Mouse (Mus musculus): ENCODE results near the gene Fkbpl. TPM values are rescaled to one million over a fixed set of nuclear protein-coding genes. Genes with fewer than 3 reads are reported as not detected.

The Fkbpl gene
- polyA plus RNA-seq, 1 experiment, result 9.9 TPM

DNA sequence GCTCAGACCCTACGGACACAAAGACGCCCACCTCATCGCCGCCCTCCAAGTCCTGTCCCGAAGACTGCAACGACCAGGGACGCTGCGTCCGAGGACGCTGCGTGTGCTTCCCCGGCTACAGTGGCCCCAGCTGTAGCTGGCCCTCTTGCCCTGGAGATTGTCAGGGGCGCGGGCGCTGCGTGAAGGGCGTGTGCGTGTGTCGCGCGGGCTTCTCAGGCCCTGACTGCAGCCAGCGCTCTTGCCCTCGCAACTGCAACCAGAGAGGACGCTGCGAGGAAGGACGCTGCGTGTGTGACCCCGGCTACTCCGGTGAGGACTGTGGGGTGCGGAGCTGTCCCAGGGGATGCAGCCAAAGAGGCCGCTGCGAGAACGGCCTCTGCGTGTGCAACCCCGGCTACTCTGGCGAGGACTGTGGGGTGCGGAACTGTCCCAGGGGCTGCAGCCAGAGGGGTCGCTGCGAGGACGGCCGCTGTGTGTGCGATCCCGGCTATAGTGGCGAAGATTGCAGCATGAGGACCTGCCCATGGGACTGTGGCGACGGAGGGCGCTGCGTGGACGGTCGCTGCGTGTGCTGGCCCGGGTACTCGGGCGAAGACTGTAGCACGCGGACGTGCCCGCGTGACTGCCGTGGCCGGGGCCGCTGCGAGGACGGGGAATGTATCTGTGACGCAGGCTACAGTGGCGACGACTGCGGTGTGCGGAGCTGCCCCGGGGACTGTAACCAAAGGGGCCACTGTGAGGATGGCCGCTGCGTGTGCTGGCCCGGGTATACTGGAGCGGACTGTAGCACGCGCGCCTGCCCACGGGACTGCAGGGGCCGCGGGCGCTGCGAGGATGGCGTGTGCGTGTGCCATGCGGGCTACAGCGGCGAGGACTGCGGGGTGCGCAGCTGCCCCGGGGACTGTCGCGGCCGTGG is 26.8 kb downstream of the Fkbpl start:
- Histone ChIP-seq H3K4me3 (ENCODE audit: insufficient read depth, poor library complexity, severe bottlenecking) (no peak overlapping the region), H3ac (ENCODE audit: control insufficient read depth, insufficient read length, low read depth) (no peak overlapping the region), H3K36me3 (ENCODE audit: control insufficient read depth, insufficient read depth) (no peaks in the 10 kb centered on the region), H3K27me3 (ENCODE audit: control insufficient read depth, insufficient read depth, insufficient read length) (peaks cover 64% of the 10 kb centered on the region), H3K79me3 (ENCODE audit: low read depth) (no peaks in the 10 kb centered on the region), H3K79me2 (ENCODE audit: control insufficient read depth, insufficient read depth) (no peaks in the 10 kb centered on the region)
- TF ChIP-seq FOSL1 (IDR thresholded peaks at IDR 0.05; ENCODE audit: insufficient read depth, low read length, poor library complexity, severe bottlenecking) (no peak), MAX (IDR thresholded peaks at IDR 0.05) (no peak), MYOD1 (IDR thresholded peaks at IDR 0.05; ENCODE audit: control insufficient read depth, insufficient read length, low read depth) (no peak), CTCF (IDR thresholded peaks at IDR 0.05; ENCODE audit: control insufficient read depth, insufficient read depth, insufficient read length) (no peak), CEBPB (IDR thresholded peaks at IDR 0.05; ENCODE audit: low read depth) (no peak), MYOG (IDR thresholded peaks at IDR 0.05; ENCODE audit: control insufficient read depth, extremely low read depth, insufficient read length) (no peak), USF1 (IDR thresholded peaks at IDR 0.05; ENCODE audit: low read depth) (no peak)

- H3K79me3 ChIP-seq (ENCODE audit: low read depth), result no peaks in the 10 kb centered on the region
- no peaks in the 10 kb centered on the region for H3K36me3 ChIP-seq (ENCODE audit: control insufficient read depth, insufficient read depth)
- TF ChIP-seq MYOD1 (IDR thresholded peaks at IDR 0.05; ENCODE audit: control insufficient read depth, insufficient read length, low read depth) (no peak), MYOG (IDR thresholded peaks at IDR 0.05; ENCODE audit: control insufficient read depth, extremely low read depth, insufficient read length) (no peak), FOSL1 (IDR thresholded peaks at IDR 0.05; ENCODE audit: insufficient read depth, low read length, poor library complexity, severe bottlenecking) (no peak), MAX (IDR thresholded peaks at IDR 0.05) (no peak), USF1 (IDR thresholded peaks at IDR 0.05; ENCODE audit: low read depth) (no peak), CEBPB (IDR thresholded peaks at IDR 0.05; ENCODE audit: low read depth) (no peak), CTCF (IDR thresholded peaks at IDR 0.05; ENCODE audit: control insufficient read depth, insufficient read depth, insufficient read length) (no peak)
- no peak overlapping the region for H3ac ChIP-seq (ENCODE audit: control insufficient read depth, insufficient read length, low read depth)
- no peak overlapping the region for H3K4me3 ChIP-seq (ENCODE audit: insufficient read depth, poor library complexity, severe bottlenecking)
- peaks cover 73% of the 10 kb centered on the region for H3K27me3 ChIP-seq (ENCODE audit: control insufficient read depth, insufficient read depth, insufficient read length)
- no peaks in the 10 kb centered on the region for H3K79me2 ChIP-seq (ENCODE audit: control insufficient read depth, insufficient read depth)
These were observed 27.8 kb downstream of the Fkbpl start for GRCm38 (mm10) chr17:34672246-34672792.

GRCm38 (mm10) chr17:34673139-34673538 is 28.6 kb downstream of the Fkbpl start:
- TF ChIP-seq USF1 (IDR thresholded peaks at IDR 0.05; ENCODE audit: low read depth), result no peak
- no peak for TF ChIP-seq CTCF (IDR thresholded peaks at IDR 0.05; ENCODE audit: control insufficient read depth, insufficient read depth, insufficient read length)
- TF ChIP-seq MAX (IDR thresholded peaks at IDR 0.05), result no peak
- no peak for TF ChIP-seq MYOG (IDR thresholded peaks at IDR 0.05; ENCODE audit: control insufficient read depth, extremely low read depth, insufficient read length)
- no peak for TF ChIP-seq FOSL1 (IDR thresholded peaks at IDR 0.05; ENCODE audit: insufficient read depth, low read length, poor library complexity, severe bottlenecking)
- no peak for TF ChIP-seq CEBPB (IDR thresholded peaks at IDR 0.05; ENCODE audit: low read depth)
- TF ChIP-seq MYOD1 (IDR thresholded peaks at IDR 0.05; ENCODE audit: control insufficient read depth, insufficient read length, low read depth), result no peak
- H3K79me3 ChIP-seq (ENCODE audit: low read depth), result no peaks in the 10 kb centered on the region
- peaks cover 81% of the 10 kb centered on the region for H3K27me3 ChIP-seq (ENCODE audit: control insufficient read depth, insufficient read depth, insufficient read length)
- no peaks in the 10 kb centered on the region for H3K36me3 ChIP-seq (ENCODE audit: control insufficient read depth, insufficient read depth)
- H3K4me3 ChIP-seq (ENCODE audit: insufficient read depth, poor library complexity, severe bottlenecking), result no peak overlapping the region
- no peak overlapping the region for H3ac ChIP-seq (ENCODE audit: control insufficient read depth, insufficient read length, low read depth)
- H3K79me2 ChIP-seq (ENCODE audit: control insufficient read depth, insufficient read depth), result no peaks in the 10 kb centered on the region

- Histone ChIP-seq H3ac (ENCODE audit: control insufficient read depth, insufficient read length, low read depth) (no peak overlapping the region), H3K79me2 (ENCODE audit: control insufficient read depth, insufficient read depth) (no peaks in the 10 kb centered on the region), H3K79me3 (ENCODE audit: low read depth) (no peaks in the 10 kb centered on the region), H3K27me3 (ENCODE audit: control insufficient read depth, insufficient read depth, insufficient read length) (peaks cover 90% of the 10 kb centered on the region), H3K4me3 (ENCODE audit: insufficient read depth, poor library complexity, severe bottlenecking) (no peak overlapping the region), H3K36me3 (ENCODE audit: control insufficient read depth, insufficient read depth) (no peaks in the 10 kb centered on the region)
- no peak for TF ChIP-seq CEBPB (IDR thresholded peaks at IDR 0.05; ENCODE audit: low read depth)
- no peak for TF ChIP-seq USF1 (IDR thresholded peaks at IDR 0.05; ENCODE audit: low read depth)
- TF ChIP-seq FOSL1 (IDR thresholded peaks at IDR 0.05; ENCODE audit: insufficient read depth, low read length, poor library complexity, severe bottlenecking), result no peak
- TF ChIP-seq MYOD1 (IDR thresholded peaks at IDR 0.05; ENCODE audit: control insufficient read depth, insufficient read length, low read depth), result no peak
These were observed 30.1 kb downstream of the Fkbpl start for GRCm38 (mm10) chr17:34674524-34675204.

DNA sequence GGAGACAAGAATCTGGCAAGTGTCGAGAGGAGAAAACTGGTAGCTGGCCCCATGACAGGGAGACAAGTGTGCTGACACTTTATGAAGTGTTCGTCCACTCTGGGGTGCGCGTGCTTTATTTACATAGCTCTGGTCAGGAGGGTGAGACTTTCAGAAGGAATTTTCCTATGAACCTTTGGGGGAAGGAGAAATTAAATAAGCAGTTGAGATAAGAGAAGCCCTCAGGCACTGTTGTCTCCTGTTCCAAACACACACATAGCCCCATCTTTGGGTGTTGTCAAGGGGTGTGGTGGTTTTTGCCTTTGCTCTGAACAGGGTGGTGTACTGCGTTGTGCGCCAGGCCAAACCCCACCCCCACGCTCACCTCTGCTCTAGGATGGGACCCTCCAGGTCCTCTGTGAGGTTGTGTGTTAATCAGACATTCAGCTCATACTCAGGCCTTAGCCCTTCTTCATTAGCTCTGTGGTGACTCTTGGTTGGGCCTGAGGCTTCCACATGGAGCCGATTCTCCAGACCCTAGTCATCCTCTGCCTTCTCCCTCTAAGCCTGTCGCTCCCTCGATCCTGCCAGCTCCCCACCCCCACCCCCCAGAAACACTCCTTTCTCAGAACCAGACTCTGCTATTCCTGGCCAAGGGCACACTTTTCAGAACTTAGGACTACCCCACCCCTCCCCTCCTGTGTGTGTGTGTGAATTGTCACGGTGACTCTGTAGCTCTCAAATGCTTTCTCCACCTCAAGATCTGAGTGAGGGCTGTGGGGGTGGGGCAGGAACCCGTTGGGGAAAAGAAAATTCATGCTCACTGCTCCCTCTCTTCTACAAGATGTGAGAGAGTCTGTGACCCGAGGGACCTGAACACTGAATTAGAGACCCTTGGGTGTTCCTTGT is 30.9 kb downstream of the Fkbpl start:
- Histone ChIP-seq H3K27me3 (ENCODE audit: control insufficient read depth, insufficient read depth, insufficient read length) (peaks cover 90% of the 10 kb centered on the region), H3K36me3 (ENCODE audit: control insufficient read depth, insufficient read depth) (no peaks in the 10 kb centered on the region), H3K4me3 (ENCODE audit: insufficient read depth, poor library complexity, severe bottlenecking) (no peak overlapping the region), H3K79me2 (ENCODE audit: control insufficient read depth, insufficient read depth) (no peaks in the 10 kb centered on the region), H3ac (ENCODE audit: control insufficient read depth, insufficient read length, low read depth) (no peak overlapping the region), H3K79me3 (ENCODE audit: low read depth) (no peaks in the 10 kb centered on the region)
- TF ChIP-seq MYOD1 (IDR thresholded peaks at IDR 0.05; ENCODE audit: control insufficient read depth, insufficient read length, low read depth) (no peak), CTCF (IDR thresholded peaks at IDR 0.05; ENCODE audit: control insufficient read depth, insufficient read depth, insufficient read length) (no peak), CEBPB (IDR thresholded peaks at IDR 0.05; ENCODE audit: low read depth) (no peak), FOSL1 (IDR thresholded peaks at IDR 0.05; ENCODE audit: insufficient read depth, low read length, poor library complexity, severe bottlenecking) (no peak)

All from C2C12 (cell line).